Mouse (Mus musculus) lung, adult 2 months (tissue): ENCODE results near the gene Adap1. TPM values are rescaled to one million over a fixed set of nuclear protein-coding genes. Genes with fewer than 3 reads are reported as not detected.

Source experiments
- DNase-seq: peaks from one replicate; pipeline ENCODE4 v3.0.0; 2022
- H3K4me1 ChIP-seq: fragments of 200-500 bp; 2 replicates; pipeline ENCODE4 v1.6.1; 2011; ENCODE audit warnings: low read length; ENCODE audit not compliant: control insufficient read depth, insufficient read depth
- H3K4me3 ChIP-seq: fragments of 200-500 bp; replicated peaks from 2 replicates; pipeline ENCODE3; 2011; ENCODE audit warnings: low read depth, mild to moderate bottlenecking, control low read depth, low read length; ENCODE audit errors: extremely low read depth
- CTCF ChIP-seq: fragments of 200-500 bp; IDR thresholded peaks from 2 replicates; pipeline ENCODE4 v1.5.1; 2011; ENCODE audit warnings: mild to moderate bottlenecking, low read length, control low read depth; ENCODE audit not compliant: insufficient read depth
- POLR2A ChIP-seq: fragments of 200-500 bp; IDR thresholded peaks from 2 replicates; pipeline ENCODE4 v1.6.1; 2011; ENCODE audit warnings: low read depth, mild to moderate bottlenecking, control low read depth, low read length, borderline replicate concordance; ENCODE audit errors: extremely low read depth
- WGBS: fragments of 180-500 bp; shearing (Covaris S2); methylation state at CpG from one replicate; pipeline ENCODE4 v1.1.7; 2018; 5-methylcytosine and 5-hydroxymethylcytosine counted together
- polyA plus RNA-seq: library from polyadenylated mRNA; depleted of rRNA; stranded (reverse); fragments of >200 nt; gene quantifications from 2 replicates; pipeline ENCODE4 v1.2.3, GENCODE M21; 2012

The Adap1 gene
- polyA plus RNA-seq, 1 experiment: 13.8 TPM

- TF ChIP-seq POLR2A (no peak), CTCF (no peak)
- Histone ChIP-seq H3K4me3 (no peak overlapping the region), H3K4me1 (peaks cover 14% of the 10 kb centered on the region)
- 88% methylated on average over 7 of the region's 7 CpGs for WGBS
- no peak for DNase-seq
These were observed 74.1 kb downstream of the Adap1 start for GRCm38 (mm10) chr5:139251279-139251678.

DNA sequence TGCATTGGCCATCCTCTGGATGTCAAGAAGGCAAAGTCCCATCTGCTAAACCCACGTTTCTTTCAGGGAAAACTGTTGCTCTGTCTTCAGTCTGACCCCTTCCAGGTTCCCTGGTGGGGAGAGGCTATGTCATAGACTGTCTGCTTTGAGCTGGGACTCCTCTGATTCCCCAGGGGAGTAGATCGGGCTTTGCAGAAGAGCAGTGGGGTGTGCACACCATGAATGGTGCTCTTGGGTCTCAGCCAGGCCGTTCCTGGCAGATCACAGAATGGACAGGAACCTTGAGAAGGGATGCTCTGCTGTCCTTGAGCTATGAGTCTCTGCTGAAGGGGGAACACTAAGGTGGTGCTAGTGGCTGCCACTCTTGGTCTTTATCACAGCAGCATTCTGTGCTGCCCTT lies 76.6 kb downstream of the Adap1 start:
- no peak overlapping the region for H3K4me3 ChIP-seq

DNA sequence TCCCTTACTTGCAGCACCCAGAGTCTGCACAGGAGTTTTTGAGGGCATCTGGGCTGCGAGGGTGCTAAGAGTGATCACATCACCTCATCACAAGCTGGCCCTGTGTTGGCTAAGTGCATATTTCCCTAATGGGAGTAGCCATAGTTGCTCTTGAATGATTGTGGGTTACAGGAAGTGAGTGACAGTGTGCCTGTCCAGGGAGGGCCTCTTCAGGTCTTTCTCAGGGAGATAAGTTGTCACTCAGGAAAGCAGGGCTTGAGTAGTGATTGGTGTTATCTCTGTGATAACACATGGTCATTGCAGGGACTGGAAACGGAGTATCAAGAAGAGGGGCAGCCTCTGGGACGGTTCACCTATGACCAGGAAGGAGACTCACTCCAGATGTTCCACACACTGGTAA lies 77.7 kb downstream of the Adap1 start:
- 82% methylated on average over 3 of the region's 3 CpGs for WGBS
- Histone ChIP-seq H3K4me3 (no peak overlapping the region), H3K4me1 (no peaks in the 10 kb centered on the region)
- TF ChIP-seq POLR2A (no peak), CTCF (no peak)
- DNase-seq: no peak

More for the DNA sequence above, 76.6 kb downstream of the Adap1 start:
- TF ChIP-seq CTCF: no peak
- no peak for TF ChIP-seq POLR2A
- peaks cover 5% of the 10 kb centered on the region for H3K4me1 ChIP-seq
- DNase-seq: no peak
- 78% methylated on average over 3 of the region's 3 CpGs for WGBS

DNA sequence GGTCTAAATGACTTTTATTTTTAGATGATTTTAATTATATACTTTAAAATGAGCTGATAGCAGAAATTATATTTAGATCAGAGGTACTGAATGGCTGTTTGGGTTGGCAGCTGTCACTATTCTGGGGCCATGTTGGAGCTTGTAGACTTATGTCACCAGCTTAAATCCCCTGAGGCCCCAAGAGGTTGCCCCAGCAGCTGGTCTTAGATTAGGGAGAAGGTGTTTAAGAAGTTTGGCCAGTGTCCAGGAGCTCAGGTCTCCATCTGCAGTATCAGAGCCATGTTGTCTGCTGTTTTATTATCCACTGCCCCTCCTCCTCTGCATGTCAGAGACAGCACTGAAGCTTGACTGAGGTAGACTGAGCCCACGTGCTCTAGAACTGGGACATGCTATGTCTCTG lies 82.0 kb downstream of the Adap1 start:
- no peak for TF ChIP-seq POLR2A
- no peak for TF ChIP-seq CTCF
- no peak for DNase-seq
- no peaks in the 10 kb centered on the region for H3K4me1 ChIP-seq
- no peak overlapping the region for H3K4me3 ChIP-seq
- WGBS: 85% methylated on average over 1 of the region's 1 CpGs

DNA sequence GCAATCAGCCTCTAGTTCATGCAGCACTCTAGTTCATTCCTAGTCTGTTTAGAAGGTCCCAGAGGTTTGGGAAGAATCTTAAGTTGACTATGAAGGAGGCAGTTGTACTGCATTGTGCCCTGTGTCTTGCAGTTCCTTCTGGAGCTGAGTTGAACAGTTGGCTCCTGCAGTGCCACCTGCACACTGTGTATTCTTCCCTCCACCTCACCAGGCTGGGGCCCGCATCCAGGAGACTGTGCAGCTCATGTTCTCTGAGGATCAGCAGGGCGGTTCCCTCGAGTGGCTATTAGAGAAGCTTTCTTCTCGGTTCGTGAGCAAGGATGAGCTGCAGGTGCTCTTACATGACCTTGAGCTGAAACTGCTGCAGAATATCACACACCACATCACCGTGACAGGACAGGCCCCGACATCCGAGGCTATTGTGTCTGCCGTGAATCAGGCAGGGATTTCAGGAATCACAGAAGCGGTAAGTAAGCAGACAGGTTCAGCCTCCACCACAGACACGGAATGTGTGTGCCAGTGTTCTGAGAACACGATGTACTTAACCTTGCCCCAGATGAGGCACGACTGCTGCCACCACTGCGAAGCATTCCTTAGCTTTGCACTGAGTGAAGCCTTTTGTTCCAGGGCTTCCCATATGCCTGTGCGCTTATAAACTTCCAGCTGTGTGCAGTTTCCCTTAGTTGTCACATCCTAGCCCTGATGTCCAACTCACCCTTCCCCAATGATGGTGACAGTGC lies 84.2 kb downstream of the Adap1 start:
- no peak for TF ChIP-seq POLR2A
- no peak for TF ChIP-seq CTCF
- WGBS: 85% methylated on average over 15 of the region's 15 CpGs
- no peaks in the 10 kb centered on the region for H3K4me1 ChIP-seq
- no peak overlapping the region for H3K4me3 ChIP-seq
- no peak for DNase-seq

DNA sequence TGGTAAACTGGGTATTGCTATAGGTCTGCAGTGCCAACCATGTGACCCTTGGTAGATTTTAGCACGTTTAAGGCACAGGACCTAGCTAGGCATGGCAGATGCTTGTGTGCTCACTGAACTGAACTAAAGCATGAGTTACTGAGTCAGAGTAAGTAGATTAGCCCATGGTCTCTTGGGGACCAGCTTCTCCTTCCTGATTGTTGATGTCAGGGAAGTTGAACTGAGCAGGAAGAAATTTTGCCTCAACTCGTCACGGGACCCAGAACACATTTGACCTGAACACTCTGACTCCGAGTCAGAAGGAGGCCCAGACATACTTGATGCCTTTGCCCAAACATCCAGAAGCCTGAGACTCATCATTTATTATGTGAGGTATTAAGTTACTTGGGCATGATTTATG lies 88.0 kb downstream of the Adap1 start:
- TF ChIP-seq CTCF: no peak
- TF ChIP-seq POLR2A: no peak
- no peak for DNase-seq
- Histone ChIP-seq H3K4me3 (no peak overlapping the region), H3K4me1 (no peaks in the 10 kb centered on the region)
- WGBS: 89% methylated on average over 4 of the region's 4 CpGs

DNA sequence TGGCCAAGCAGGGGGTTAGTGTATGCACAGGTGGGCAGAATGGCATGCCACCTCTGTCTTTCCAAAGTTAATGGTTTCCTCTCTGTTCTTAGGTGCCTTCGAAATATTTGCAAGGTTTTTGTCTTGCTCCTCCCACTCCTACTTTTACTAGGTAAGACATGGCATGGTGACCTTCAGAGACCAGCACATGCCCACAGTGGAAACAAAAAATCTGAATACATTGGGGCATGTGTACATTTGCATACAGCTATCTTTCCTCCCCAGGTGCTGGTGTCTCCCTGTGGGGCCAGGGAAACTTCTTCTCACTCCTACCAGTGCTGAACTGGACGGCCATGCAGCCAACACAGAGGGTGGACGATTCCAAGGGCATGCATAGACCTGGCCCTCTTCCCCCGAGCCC lies 91.0 kb downstream of the Adap1 start:
- TF ChIP-seq CTCF (no peak), POLR2A (no peak)
- no peak for DNase-seq
- H3K4me1 ChIP-seq: no peaks in the 10 kb centered on the region
- WGBS: 93% methylated on average over 4 of the region's 4 CpGs
- no peak overlapping the region for H3K4me3 ChIP-seq

DNA sequence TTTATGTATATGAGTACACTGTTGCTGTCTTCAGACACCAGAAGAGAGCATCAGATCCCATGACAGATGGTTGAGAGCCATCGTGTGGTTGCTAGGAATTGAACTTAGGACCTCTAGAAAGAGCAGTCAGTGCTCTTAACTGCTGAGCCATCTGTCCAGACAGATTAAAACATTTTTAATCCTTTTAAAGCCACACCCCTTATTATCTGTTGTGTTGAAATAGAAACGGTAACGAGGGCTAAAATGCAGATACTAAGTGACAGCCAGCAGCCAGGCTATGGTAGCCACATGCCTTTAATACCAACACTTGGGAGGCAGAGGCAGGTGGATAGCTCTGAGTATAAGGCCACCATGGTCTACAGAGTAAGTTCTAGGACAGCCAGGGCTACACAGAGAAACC lies 93.3 kb downstream of the Adap1 start:
- 78% methylated on average over 3 of the region's 3 CpGs for WGBS
- no peak overlapping the region for H3K4me3 ChIP-seq
- no peak for DNase-seq
- no peaks in the 10 kb centered on the region for H3K4me1 ChIP-seq
- TF ChIP-seq POLR2A (no peak), CTCF (no peak)

DNA sequence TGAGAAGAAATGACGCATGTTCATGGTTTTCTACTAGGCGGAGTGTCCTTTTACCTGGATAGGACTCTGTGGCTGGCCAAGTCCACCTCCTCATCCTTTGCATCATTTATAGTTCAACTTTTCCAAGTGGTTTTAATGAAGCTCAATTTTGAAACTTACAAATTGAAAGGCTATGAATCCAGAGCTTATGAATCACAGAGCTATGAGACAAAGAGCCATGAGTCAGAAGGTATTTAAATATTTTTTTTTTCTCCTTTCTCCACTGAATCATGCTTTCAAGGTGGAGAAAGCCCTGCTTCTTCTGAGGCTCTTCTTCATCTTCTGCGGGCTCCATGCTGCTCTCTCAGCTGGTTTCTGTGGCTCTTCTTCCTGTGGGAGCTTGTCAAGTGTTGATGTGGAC lies 95.7 kb downstream of the Adap1 start:
- no peak overlapping the region for H3K4me3 ChIP-seq
- no peak for TF ChIP-seq POLR2A
- TF ChIP-seq CTCF: no peak
- no peaks in the 10 kb centered on the region for H3K4me1 ChIP-seq
- whole genome bisulfite sequencing: 92% methylated on average over 3 of the region's 3 CpGs
- DNase-seq: no peak

DNA sequence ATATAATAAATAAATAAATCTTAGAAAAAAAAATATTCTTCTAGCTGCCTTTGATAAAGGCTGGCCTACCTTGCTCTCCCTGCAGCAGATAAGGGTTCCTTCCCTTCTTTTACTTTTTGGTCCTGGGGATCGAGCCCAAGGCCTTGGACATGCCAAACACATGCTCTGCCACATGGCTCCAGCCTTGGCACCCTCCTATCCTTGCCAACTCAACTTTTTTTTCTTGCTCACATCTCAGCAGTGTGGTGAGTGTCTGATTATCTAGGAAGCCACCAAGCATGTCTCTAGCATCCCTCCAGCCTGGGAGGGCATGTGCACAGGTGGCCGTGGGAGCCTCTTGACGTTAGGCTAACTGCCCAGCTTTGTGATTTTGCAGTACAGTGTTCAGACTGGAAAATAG lies 97.1 kb downstream of the Adap1 start:
- no peaks in the 10 kb centered on the region for H3K4me1 ChIP-seq
- TF ChIP-seq POLR2A: no peak
- TF ChIP-seq CTCF: no peak
- 96% methylated on average over 3 of the region's 3 CpGs for WGBS

DNA sequence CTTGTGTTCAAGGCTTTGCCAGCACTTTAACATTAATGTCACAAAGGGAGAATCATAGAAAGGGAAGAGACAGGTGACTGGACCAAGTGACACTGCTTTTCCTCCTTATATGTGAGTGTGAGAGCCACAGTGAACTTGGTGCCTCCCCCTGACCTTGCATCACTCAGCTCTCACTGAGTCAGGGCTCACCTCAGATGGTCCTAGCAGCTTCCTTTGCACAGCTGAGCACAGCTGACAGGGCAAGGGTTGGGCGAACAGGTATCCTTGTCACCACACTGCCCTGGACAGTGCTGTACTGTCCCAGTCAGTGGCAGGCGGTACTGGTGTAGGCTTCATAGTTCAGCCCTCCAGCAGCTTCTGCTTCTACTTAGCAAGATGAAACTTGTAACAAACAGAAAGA lies 97.8 kb downstream of the Adap1 start:
- H3K4me3 ChIP-seq: no peak overlapping the region
- H3K4me1 ChIP-seq: no peaks in the 10 kb centered on the region
- 100% methylated on average over 2 of the region's 2 CpGs for WGBS

More for the DNA sequence above, 97.1 kb downstream of the Adap1 start:
- DNase-seq: no peak
- no peak overlapping the region for H3K4me3 ChIP-seq

More for the DNA sequence above, 97.8 kb downstream of the Adap1 start:
- TF ChIP-seq CTCF (no peak), POLR2A (no peak)
- no peak for DNase-seq
